9 mouse cellular contexts compared by ENCODE assay signal in genomic region chr11:107379965-107380364, GRCm38 (mm10).
DNase-seq lines count a peak whose midpoint lies in the region; ATAC-seq and TF ChIP-seq lines count a peak whose summit lies in the region.
"Had no signal": no experiment of that assay in that cellular context is flagged by ENCODE, and none has a peak within 500 bp of the region (broad histone marks: within the 10 kb centered on the region; RNA-seq: fewer than 3 reads in every experiment).

No protein-coding gene starts in this region.

- TF ChIP-seq POLR2A in small intestine, adult 2 months (IDR thresholded peaks at IDR 0.05; ENCODE audit: low read depth, low read length): no peak

- WGBS in liver, embryonic 12.5 days (ENCODE audit: insufficient replicate concordance): 78% methylated on average over 9 of the region's 9 CpGs
- 78% methylated on average over 9 of the region's 9 CpGs for WGBS in small intestine, adult 2 months
- WGBS in forebrain, embryonic 13.5 days: 91% methylated on average over 9 of the region's 9 CpGs

- H3K4me3 ChIP-seq in liver, embryonic 12.5 days: no peak overlapping the region
- H3K4me3 ChIP-seq in small intestine, adult 2 months (ENCODE audit: low read depth, low read length): no peak overlapping the region
- H3K4me3 ChIP-seq in forebrain, embryonic 13.5 days: no peak overlapping the region

- peaks cover 6% of the 10 kb centered on the region; the same call in 1 of the 2 replicates for H3K9me3 ChIP-seq in liver, embryonic 12.5 days (replicated peaks)
- H3K9me3 ChIP-seq in forebrain, embryonic 13.5 days (replicated peaks): no peaks in the 10 kb centered on the region

- no peaks in the 10 kb centered on the region for H3K27me3 ChIP-seq in liver, embryonic 12.5 days (replicated peaks)
- no peaks in the 10 kb centered on the region for H3K27me3 ChIP-seq in small intestine, adult 2 months (ENCODE audit: control insufficient read depth, insufficient read depth, low read length)
- H3K27me3 ChIP-seq in forebrain, embryonic 13.5 days: no peaks in the 10 kb centered on the region

- H3K27ac ChIP-seq in liver, embryonic 12.5 days: peak overlapping the region; percentile 32; the same call in 1 of the 2 replicates
- peak overlapping the region; percentile 16; the same call in 1 of the 2 replicates for H3K27ac ChIP-seq in small intestine, adult 2 months (ENCODE audit: insufficient read depth, low read depth, low read length)
- no peak overlapping the region for H3K27ac ChIP-seq in forebrain, embryonic 13.5 days
- H3K27ac ChIP-seq: hindbrain, postnatal 0 days had no signal

- no peak for ATAC-seq in liver, embryonic 12.5 days
- ATAC-seq in forebrain, embryonic 13.5 days: no peak

- H3K36me3 ChIP-seq in liver, embryonic 12.5 days: peaks cover 3% of the 10 kb centered on the region; the same call in 1 of the 2 replicates
- H3K36me3 ChIP-seq in small intestine, adult 2 months (ENCODE audit: control insufficient read depth, insufficient read depth, low read length): no peaks in the 10 kb centered on the region
- no peaks in the 10 kb centered on the region for H3K36me3 ChIP-seq in forebrain, embryonic 13.5 days (ENCODE audit: poor library complexity, severe bottlenecking)

- TF ChIP-seq CTCF in small intestine, adult 2 months (IDR thresholded peaks at IDR 0.05; ENCODE audit: extremely low read depth, insufficient read length, insufficient replicate concordance, low read depth, low read length): no peak

- peak; percentile 38 for DNase-seq in cerebellum, adult 11-12 months
- DNase-seq in cerebellum, adult 18-20 months: no peak
- DNase-seq in liver (no peak), MN1 (ENCODE audit: low spot score) (no peak)
- DNase-seq in kidney, postnatal 14 days: peak; percentile 81

- no peak overlapping the region for H3K9ac ChIP-seq in liver, embryonic 12.5 days
- H3K9ac ChIP-seq in forebrain, embryonic 13.5 days: no peak overlapping the region

- H3K4me2 ChIP-seq in liver, embryonic 12.5 days: no peak overlapping the region
- no peak overlapping the region for H3K4me2 ChIP-seq in forebrain, embryonic 13.5 days

- peaks cover 27% of the 10 kb centered on the region; the same call in 1 of the 2 replicates for H3K4me1 ChIP-seq in liver, embryonic 12.5 days
- H3K4me1 ChIP-seq in small intestine, adult 2 months (ENCODE audit: control insufficient read depth, insufficient read depth, insufficient read length, low read length): 0 out of 2 replicates have a peak, but pooled peaks cover 2% of the 10 kb centered on the region
- H3K4me1 ChIP-seq in forebrain, embryonic 13.5 days: peaks cover 13% of the 10 kb centered on the region

Comparison
In these comparisons a context has a peak if more than half of its experiments do, and no peak if none do; other contexts are left out.
1. DNase-seq: peak in cerebellum, adult 11-12 months (single experiment) and kidney, postnatal 14 days (single experiment); none in cerebellum, adult 18-20 months (0 of 2), liver (single experiment) and MN1 (single experiment).